Mouse (Mus musculus) telencephalon, adult 2 months (tissue): ENCODE measurements around the gene Dstn.

ENCODE experiments used
- DNase-seq: peaks from one replicate; pipeline ENCODE4 v3.0.0-alpha.2; 2011; ENCODE audit warnings: low read depth, low spot score

Dstn gene

DNA sequence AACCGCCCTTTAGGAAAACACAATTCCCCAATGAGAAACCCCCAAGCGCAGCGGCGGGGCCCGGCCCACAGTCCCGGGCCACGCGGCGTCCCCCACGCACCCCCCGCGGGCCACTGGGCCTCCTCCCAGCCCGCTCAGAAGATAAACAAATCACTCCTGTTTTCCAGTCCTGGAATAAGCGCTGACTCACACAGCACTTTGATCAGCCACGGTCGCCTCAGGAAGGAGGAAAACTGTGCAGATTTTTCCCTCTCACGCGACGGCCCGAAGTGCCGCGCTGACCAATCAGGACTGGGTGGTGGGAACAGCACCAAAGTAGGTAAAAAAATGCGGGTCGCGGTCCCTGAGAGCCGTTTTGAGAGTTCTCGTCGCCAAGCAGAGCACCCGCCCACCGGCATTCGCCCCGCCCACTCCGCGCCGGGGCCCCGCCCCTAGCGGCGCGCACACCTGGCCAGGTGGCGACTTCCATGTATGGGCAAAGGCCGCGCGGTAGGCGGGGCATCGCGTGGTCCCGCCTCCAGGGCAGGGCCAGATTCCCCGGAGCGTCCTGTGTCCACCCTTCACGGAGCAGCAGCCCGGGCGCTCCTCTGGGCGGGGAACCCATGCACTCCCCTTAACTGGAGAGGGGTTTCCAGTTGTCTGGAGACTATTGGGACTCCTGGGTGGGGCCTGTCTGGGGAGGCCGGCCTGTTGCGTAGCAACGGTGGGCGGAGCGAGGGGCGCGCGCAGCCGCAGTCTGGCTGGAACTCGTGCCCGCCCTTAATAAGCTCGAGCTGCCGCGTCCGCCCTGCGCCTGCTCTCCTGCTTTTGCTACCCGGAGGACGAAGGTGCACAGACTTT is at the start of gene Dstn:
Gene Dstn (plus strand): TSS at position 561 of the 840 bp plus-strand sequence.
- peak; percentile 88 for DNase-seq

DNA sequence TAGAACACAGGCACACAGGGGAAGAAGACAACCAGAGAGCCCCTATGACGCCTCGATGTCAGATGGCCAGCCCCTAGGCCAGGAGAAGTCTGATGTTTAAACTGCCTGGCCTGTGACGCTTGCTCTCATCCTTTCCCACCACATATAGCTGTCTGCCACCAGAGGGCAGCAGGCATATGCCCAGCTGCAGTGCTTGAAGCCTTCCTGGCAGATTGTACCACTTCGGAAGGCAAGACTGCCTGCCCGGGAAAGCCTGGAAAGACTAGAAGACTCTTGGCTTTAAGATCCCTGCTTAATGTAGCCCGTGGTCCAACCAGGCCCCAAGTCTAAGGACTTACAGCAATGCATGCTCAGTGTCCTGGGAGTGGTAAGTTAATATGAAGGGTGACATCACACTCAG is 47.8 kb upstream of the Dstn start:
- DNase-seq = peak; percentile 62

DNA sequence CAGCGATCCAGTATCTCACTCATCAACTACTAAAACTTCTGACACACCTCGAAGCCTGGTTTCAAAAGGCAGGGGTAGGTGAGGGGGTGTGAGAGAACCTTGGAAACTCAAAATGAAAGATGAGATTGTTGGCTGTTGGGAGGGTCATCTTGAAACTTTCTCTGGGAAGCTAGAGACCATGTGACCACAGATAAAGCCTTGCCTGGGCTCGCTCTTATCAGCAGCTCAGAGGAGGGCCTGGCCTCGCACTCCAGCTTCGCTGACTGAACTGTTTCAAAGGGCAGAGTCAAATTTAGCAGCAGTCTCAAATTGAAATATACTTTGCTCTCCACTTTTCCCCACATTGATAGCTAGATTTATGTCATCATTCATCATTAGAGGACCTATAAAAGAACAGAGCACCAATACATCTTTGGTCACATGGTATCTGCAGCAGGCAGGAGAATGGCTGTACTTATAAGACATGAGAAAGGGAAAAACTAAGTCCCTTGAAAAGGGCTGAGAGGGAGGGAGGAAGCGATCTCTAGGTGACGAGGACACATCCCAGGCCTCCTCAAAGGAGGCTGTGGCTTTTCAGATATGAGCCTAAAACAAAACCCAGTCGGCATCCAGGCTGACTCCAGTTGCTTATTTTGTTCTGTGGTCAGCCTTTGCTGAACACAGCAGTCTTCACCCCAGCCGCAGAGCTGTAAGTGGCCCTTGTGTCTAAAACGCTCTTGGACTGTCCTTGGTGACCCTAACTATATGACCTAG is 44.0 kb upstream of the Dstn start:
- no peak for DNase-seq

DNA sequence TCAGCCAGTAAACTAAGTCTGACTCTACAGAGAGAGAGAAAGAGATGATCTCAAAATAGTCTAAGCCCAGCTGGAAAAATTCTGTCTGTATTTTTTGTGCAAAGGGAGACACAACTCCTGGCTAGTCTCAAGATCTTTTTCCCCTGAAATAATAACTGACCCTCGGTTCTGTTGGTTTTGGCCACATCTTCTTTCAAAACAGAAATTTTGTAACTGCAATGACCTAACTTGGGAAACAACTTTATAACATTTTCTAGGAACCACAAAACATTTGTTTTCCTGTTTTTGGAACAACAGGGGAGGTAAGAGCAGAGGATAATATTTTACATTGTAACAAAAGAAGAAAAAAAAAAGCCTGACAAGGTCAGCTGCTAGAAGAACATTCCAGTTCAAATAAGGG is 39.1 kb upstream of the Dstn start:
- DNase-seq = no peak

DNA sequence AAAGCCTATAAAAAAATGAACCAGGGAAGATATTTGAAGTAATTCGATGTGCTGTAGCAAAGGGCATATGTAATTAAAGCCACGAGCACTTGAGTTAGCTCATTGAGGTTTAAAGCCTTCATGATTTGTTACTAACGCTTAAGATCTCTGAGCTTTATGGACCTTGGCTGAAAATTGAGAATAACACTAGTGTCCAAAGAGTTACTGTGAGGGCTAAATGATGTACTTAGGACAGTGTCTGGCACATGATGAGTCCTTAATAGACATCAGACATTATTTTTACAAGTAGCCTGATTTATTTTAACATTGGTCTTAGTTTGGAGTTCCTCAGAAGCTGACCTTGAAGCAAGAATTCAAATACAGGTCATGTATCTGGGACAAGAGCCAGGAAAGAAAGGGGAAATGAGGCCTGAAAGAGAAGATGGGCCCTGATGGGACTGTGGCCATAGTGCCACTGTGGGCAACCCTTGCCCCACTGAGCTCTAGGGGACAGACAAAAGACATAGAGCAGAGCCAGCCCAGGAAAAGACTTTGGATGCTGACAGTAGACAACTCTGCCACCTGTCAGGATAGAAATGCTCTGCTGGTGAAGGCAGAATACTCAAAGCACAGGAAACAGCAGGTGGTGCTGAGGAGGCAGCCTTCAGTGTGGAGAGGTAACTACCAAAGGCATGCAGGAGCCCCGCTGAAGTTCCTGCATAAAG is 38.0 kb upstream of the Dstn start:
- DNase-seq = no peak

DNA sequence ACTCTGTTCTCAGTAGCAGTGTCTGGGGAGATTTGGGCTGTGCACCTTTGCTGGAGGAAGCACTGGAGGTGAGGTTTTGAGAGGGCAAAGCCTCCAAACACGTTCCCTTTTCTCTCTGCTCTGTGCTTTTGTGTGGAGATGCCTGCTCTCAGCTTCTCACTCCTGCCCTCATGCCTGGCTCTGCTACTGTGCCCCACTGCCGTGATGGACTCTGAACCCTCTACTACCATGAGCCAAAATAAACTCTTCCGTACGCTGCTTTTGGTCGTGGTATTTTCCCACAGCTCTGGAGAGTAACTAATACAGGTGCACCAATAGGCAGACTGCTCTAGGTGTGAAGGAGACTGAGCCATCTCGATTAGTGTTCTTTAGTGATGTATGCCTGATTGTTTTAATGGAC is 35.8 kb upstream of the Dstn start:
- DNase-seq = no peak

DNA sequence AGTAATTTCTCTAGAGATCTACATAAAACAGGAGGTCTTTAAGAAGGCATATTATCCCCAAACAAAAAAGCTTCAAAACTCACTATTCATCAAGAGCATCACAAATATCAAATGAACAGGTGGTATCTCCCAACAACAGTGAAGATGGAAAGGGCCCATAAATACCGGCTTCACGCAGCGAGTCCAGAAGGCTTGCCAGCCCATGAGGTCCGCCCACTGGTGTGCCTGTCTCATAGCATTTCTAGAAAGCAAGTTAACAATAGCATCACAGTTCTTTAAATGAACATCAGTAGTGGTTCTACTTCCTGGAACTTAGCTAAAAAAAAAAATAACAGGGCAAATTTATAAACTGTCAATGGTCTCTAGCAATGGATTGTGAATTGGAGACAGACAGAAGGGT is 33.1 kb upstream of the Dstn start:
- DNase-seq = peak; percentile 57

DNA sequence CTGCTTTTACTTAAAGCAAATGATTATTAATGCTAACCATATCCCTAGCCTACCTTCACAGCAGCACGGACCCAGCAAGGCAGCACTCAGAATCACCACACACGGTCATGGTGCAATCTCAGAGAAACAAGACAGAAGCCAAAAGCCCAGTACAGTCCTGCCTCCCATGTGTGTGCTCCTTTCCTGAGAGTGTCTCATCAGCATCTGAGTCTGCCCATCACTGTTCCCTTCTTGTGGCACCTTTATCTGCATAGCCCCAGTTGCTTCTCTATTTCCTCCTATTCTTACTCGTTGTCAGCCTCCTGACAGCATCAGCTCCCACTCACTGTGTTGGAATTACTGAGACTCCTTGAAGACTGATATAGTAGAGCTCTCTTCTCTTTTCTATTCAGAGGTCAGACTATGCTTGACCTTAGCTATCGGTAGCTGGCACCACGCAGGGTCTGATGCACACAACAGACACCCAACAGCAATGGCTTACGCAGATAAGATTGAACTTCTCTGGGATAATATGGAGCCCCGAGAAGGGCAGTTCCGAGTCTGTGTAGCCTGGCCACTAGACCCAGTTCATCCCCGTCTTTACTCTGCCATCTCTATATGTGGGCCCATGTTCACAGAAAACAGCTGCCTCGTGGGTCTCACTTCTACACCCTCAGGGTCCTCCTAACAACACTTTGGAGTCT is 32.4 kb upstream of the Dstn start:
- no peak for DNase-seq

DNA sequence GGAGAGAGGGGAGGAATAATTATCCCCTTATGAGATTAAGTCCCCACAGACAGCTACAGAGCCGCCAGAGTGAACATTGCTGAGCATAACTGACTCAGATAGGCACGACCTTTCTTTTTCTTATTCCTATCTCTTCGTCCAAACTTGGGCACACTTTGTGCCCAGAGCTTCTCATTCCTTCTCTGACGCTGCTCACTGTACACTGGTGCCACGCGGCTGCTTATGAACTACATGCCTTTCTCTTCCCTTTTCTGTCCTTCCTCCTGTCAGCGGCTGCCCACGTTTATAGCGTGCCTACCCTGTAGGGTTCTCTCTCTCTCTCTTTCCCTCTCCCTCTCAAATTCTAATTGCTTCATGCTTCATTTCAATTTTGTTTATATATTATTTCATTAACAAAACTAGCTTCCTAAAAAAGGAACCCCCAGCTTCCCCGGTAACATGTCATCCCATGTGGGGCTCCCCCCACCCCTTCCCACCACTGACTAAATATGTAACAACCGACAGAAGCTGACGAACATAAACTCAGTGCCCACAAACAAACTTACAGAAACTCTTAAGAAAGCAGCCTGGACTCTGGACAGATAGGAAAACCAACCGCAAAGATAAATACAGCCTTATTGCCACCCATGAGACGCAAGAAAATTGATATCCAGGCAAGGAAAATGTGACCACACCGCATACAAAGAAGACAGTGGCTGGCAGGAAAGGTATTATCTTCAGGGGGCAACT is 25.8 kb upstream of the Dstn start:
- no peak for DNase-seq

DNA sequence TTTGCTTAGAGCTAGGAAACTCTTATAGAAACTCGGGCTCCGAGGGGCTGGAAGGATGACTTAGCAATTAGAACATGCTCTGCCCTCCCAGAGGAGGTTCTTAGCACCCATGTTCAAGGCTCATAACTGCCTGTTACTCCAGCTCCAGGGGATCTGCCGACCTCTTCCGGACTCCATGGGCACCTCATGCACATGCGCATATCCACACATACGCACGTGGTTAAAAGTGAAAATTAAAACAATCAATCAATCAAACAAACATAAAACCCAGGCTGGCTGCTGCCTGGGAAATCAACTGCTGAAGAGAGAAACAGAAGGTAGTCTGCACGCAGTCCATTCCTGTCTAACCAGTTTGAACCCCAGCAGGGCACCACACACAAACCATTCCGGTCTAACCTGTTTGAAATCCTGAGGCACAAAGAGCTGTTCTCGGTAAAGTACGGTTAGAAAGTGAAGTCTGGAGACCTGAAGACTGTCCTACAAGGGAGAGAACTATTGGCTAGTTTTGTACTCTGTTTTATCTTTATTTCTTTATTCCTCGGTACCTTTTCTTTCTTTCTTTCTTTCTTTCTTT is 25.2 kb upstream of the Dstn start:
- no peak for DNase-seq

DNA sequence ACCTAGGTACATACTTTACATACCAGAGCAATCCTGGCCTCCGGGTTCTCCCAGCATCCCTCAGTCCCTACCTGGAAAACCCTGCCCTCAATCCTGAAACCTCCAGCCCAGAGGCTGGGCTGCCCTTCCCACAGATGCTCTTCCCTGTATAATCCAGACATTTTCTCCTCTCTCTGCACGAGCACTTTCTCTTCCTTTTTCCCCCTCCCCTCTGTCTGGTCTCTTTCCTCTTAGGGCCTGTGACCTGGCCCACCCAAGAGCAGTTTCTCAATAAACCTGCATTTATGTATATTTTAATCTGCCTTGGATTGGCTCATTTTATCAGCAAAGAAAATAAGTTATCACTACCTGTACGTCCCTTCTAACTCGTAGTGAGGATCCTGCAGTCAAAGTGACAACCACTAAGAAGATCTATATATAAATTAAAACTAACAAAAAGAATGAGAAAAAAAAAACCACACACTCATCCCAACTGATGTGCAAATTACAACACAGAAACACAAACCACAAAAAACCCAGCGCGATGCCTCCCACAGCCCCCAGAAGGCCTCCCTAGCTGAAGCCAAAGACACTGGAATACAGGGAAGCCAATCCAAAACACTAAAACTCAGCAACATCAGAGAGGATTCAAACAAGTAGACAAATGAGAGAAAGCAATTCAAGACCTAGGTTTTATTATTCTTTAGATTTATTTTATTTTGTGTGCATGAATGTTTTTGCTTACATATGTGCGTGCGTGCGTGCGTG is 23.6 kb upstream of the Dstn start:
- DNase-seq = no peak

DNA sequence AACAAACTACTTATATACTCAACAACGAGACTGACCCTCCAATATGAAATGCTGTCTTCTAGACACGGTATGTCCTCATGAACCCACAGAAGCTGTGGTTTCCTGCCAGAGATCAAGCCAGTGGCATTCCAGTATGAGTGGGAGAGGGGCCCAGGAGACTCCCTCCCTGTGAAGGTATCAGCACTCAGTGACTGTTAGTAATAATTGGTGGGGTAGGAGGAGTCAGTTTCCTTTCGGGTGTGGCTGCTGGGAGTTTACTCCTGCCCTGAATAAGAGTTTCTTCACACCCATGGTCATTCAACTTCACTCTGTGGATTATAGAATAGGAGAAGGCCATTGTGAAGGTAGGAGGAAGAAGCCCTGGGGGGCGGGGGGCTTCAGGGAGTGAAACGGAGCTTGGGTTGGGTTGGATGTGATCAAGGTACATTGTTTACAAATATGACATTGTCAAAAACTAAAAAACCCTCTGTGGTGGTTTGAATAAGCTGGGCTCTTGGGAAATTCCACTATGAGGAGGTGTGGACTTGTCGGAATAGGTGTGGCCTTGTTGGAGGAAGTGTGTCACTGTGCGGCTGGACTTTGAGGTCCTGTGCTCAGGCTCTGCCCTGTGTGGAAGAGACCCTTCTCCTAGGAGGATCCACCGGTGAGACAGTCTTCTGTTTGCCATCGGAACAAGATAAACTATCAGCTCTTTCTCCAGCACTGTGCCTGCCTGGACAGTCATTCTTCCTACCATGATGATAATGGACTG is 15.5 kb upstream of the Dstn start:
- no peak for DNase-seq

DNA sequence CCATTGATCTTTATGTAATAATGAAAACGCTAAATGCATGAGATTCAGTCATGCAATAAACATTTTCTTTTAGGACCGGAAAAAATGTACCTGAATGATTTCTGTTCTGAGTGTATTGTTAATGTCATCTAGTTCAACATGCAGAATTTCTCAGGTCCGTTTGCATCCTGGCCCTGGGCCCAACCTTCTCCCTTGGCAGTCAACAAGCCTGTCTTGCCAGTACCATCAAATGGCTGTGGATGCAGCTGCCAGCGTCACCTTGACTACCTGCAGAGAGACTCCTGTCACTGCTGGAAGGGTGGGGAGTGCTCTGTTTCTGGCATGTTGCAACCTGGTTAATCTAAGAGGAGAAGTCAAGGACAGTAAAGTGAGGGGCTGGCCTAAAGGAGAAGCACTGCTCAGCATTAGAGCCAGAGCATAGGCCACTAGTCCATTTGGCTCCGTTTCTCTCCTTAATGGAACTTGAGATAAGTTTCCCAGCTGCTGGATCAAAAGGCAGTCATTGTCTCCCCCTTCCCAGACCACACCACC is 14.2 kb upstream of the Dstn start:
- no peak for DNase-seq

DNA sequence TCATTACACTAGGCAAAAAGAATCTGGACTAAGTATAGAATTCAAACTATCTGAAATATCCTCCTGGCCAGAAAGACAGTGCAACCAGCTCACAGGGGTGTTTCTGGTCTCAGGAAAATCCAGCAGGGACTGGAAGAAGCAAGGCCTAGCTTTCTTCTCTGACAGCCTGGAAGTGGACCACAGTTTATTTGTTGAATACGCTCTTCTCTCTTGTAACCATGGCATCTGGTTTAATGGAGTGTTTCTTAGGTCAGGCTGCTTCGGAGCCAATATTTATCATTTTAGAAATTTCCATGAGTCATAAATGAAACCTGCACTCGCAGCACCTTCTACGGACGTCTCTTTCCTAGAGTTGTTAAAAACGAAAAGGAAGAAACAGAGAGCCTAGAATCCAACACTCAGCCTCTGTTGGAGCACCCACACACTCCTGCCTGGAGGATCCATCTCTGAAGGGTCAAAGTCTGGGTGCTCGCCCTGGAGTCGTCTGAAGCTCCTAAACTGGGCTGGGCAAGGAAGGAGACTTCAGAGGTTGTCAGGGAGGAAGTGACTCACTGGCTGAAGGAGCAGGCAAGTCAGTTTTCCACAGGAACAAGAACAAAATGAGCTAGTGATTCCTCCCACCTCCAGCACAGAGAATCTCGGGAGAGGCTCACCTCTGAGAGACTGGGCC is 11.6 kb upstream of the Dstn start:
- no peak for DNase-seq

DNA sequence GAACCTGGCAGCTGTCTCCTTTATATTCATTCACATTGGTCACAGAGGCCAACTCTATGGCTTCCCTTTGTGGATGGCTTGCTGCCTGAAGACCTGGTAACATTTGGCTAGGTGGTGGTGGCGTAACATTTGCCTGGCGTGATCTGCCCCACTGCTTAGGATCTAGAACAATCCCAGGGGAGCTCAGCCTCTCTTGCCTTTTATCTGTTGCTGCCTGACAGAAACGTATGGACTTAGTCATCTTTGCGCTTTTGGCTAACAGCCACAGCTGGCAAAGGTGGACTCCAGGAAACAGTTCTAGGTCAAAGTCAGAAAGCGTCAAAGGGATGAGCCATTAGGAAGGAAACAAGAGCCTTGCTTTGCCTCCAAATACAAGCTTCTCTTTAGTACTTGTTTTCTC is 10.2 kb upstream of the Dstn start:
- no peak for DNase-seq

DNA sequence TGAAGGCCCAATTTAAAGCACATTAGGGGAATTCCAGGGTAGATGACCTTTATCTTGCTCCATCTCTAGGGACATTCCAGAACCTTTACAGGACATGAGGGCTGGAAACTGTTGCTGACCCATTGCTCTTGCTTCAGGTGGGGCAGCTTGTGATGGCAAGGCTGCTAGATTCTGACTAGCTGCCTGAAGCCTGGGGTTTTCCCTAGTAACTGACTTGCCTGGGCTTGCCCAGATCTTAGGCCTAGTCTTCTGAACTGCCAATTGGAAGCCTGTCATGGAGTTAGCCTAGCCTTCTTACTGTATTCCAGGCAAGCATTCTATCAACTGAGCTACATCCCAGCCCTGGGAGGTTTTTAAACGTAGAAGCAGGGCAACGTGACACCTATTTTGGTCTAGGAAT is 5.9 kb upstream of the Dstn start:
- no peak for DNase-seq

DNA sequence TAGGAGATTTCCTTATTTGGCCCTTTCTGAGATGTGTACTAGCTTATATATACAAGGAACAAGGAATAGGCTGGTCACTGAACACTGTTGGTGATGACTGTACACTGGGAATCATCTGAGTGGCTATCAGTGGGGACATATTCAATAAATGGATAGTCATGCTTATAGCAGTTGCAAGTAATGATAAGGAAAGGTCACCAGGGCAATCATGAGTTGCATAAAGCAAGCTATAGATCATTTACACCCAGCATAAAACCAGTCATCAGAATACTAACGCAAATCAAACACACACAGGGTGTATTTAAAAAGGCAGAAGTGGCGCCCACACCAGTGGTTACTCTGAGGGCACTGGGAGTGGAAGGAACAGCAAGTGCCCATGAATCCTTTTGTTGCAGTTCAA is 2.9 kb upstream of the Dstn start:
- DNase-seq = no peak

DNA sequence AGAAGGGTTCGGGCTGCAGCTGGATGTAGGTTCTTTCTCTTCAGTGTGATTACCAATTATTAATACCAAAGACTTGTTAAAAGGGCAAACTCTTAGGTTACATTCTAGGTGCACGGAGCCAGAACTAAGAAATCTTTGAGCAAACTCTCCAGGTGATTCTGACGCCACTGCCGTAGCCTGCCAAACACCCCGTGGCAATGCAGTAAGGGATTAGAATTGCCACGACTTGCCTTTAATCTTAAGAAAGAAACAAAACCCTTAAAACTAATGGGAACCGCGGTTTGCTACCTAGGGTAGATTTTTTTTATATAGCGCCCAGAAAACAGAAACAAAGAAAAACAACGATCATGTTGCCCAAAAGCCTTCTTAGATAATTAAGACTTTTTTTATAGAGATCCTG is 899 bp upstream of the Dstn start:
- DNase-seq = no peak
